Comparison of ENCODE assay signal across 8 mouse cellular contexts in the genomic region with DNA sequence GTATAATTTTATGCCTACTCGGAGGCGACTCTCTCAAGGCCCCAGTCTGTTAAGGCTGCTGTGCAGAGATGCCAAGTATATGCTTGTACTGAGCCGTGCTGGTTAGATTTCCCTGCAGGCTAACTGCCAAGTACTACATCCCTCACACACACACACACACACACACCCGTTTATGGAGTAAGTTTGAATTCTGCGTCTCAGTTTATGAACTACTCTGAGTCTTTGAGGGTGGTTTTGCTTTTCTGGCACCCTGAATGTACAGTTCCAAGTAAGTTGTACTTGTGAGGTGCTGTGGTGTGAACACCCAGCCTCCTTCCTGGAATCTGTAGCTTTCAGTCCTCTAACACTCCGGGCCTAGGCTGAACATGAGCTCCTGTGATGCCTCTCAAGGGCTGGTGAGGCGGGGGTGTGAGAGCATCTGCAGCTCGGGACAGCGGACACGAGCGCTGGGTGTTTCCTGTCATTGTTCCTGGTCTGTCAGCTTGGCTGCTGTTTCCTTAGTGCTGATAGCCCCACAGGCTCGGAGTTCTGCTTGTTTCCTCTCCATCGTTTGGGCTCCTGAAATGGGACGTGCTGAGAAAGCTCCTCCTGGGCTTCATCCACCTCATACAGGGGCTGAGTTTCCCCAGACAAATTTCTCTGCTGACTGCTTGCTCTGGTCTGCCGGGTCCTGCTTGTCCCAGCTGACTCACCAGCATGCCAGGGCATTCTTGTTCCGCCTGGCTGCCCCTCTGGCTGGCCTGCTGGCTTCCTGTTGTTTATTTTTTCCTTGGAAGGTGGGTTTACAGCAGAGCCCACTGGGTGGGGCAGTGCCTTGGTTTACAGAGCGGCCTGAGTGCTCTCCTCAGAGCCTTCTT. TPM values are rescaled to one million over a fixed set of nuclear protein-coding genes. Genes with fewer than 3 reads are reported as not detected.
DNase-seq lines count a peak whose midpoint lies in the region; ATAC-seq lines count a peak whose summit lies in the region.

No protein-coding gene starts in this region.

- H3K27ac ChIP-seq in midbrain, embryonic 13.5 days = 0 out of 2 replicates have a peak overlapping the region, but pooled peaks have one; percentile 25
- H3K27ac ChIP-seq in midbrain, embryonic 14.5 days (replicated peaks; ENCODE audit: low read depth, low read length) = no peak overlapping the region
- peak overlapping the region; percentile 65; the same call in 1 of the 2 replicates for H3K27ac ChIP-seq in limb, embryonic 13.5 days
- H3K27ac ChIP-seq in stomach, embryonic 14.5 days (ENCODE audit: low read length) = peak overlapping the region; percentile 58; the same call in 1 of the 2 replicates

- H3K9ac ChIP-seq in midbrain, embryonic 13.5 days (replicated peaks) = no peak overlapping the region
- no peak overlapping the region for H3K9ac ChIP-seq in midbrain, embryonic 14.5 days (replicated peaks; ENCODE audit: low read length)
- 0 out of 2 replicates have a peak overlapping the region, but pooled peaks have one; percentile 25 for H3K9ac ChIP-seq in limb, embryonic 13.5 days
- no peak overlapping the region for H3K9ac ChIP-seq in stomach, embryonic 14.5 days (replicated peaks; ENCODE audit: low read depth, low read length)

- no peaks in the 10 kb centered on the region for H3K27me3 ChIP-seq in midbrain, embryonic 13.5 days
- H3K27me3 ChIP-seq in midbrain, embryonic 14.5 days (ENCODE audit: control insufficient read depth, insufficient read depth, low read length) = no peaks in the 10 kb centered on the region
- H3K27me3 ChIP-seq in limb, embryonic 13.5 days = no peaks in the 10 kb centered on the region
- no peaks in the 10 kb centered on the region for H3K27me3 ChIP-seq in stomach, embryonic 14.5 days (ENCODE audit: control insufficient read depth, insufficient read depth, low read length)

- H3K4me2 ChIP-seq in midbrain, embryonic 13.5 days (replicated peaks) = no peak overlapping the region
- H3K4me2 ChIP-seq in midbrain, embryonic 14.5 days (ENCODE audit: low read length) = no peak overlapping the region
- H3K4me2 ChIP-seq in limb, embryonic 13.5 days (replicated peaks) = no peak overlapping the region
- no peak overlapping the region for H3K4me2 ChIP-seq in stomach, embryonic 14.5 days (replicated peaks; ENCODE audit: low read depth, low read length)

- ATAC-seq in midbrain, embryonic 13.5 days = no peak
- no peak for ATAC-seq in midbrain, embryonic 14.5 days (ENCODE audit: low FRiP score, low TSS enrichment)
- peak; percentile 41; the same call in 1 of the 2 replicates for ATAC-seq in limb, embryonic 13.5 days (ENCODE audit: low FRiP score, low read depth)
- no peak for ATAC-seq in stomach, embryonic 14.5 days (ENCODE audit: insufficient number of reproducible peaks, insufficient read depth, low FRiP score, low read depth)

- intact Hi-C loops in heart, postnatal 25 days (cut with DNase I) = no loop called here

- H3K4me3 ChIP-seq in midbrain, embryonic 13.5 days (replicated peaks) = no peak overlapping the region
- H3K4me3 ChIP-seq in midbrain, embryonic 14.5 days (replicated peaks; ENCODE audit: low read depth, low read length) = no peak overlapping the region
- H3K4me3 ChIP-seq in limb, embryonic 13.5 days = no peak overlapping the region
- no peak overlapping the region for H3K4me3 ChIP-seq in stomach, embryonic 14.5 days (ENCODE audit: low read depth, low read length)

- H3K9me3 ChIP-seq in midbrain, embryonic 13.5 days = no peaks in the 10 kb centered on the region
- no peaks in the 10 kb centered on the region for H3K9me3 ChIP-seq in midbrain, embryonic 14.5 days (ENCODE audit: control insufficient read depth, low read length)
- no peaks in the 10 kb centered on the region for H3K9me3 ChIP-seq in limb, embryonic 13.5 days
- no peaks in the 10 kb centered on the region for H3K9me3 ChIP-seq in stomach, embryonic 14.5 days (ENCODE audit: control insufficient read depth, low read depth, low read length)

- DNase-seq in adrenal gland, adult (ENCODE audit: inconsistent age in 2 of 2, low spot score in 1 of 2) = peak; percentile 47 to 64
- DNase-seq in adrenal gland, postnatal 4 days (ENCODE audit: low spot score in 2 of 2) = no peak
- DNase-seq in midbrain, embryonic 14.5 days = no peak
- DNase-seq in heart, postnatal 25 days (ENCODE audit: low spot score) = peak; percentile 58
- no peak for DNase-seq in cerebellum, postnatal 4 days (ENCODE audit: low spot score in 2 of 2)

- H3K36me3 ChIP-seq in midbrain, embryonic 13.5 days = peaks cover 70% of the 10 kb centered on the region
- H3K36me3 ChIP-seq in midbrain, embryonic 14.5 days (ENCODE audit: control insufficient read depth, insufficient read depth, low read length) = peaks cover 63% of the 10 kb centered on the region
- H3K36me3 ChIP-seq in limb, embryonic 13.5 days = peaks cover 70% of the 10 kb centered on the region
- H3K36me3 ChIP-seq in stomach, embryonic 14.5 days (ENCODE audit: control insufficient read depth, insufficient read depth, low read length) = peaks cover 50% of the 10 kb centered on the region

- H3K4me1 ChIP-seq in midbrain, embryonic 13.5 days (replicated peaks) = 0 out of 2 replicates have a peak, but pooled peaks cover 4% of the 10 kb centered on the region
- H3K4me1 ChIP-seq in midbrain, embryonic 14.5 days (ENCODE audit: control insufficient read depth, insufficient read depth, low read length) = no peaks in the 10 kb centered on the region
- H3K4me1 ChIP-seq in limb, embryonic 13.5 days = peaks cover 14% of the 10 kb centered on the region
- no peaks in the 10 kb centered on the region for H3K4me1 ChIP-seq in stomach, embryonic 14.5 days (ENCODE audit: control insufficient read depth, insufficient read depth, low read length)

- WGBS in midbrain, embryonic 13.5 days = 70% methylated on average over 17 of the region's 17 CpGs
- 71% methylated on average over 17 of the region's 17 CpGs for WGBS in midbrain, embryonic 14.5 days
- 64% methylated on average over 17 of the region's 17 CpGs for WGBS in limb, embryonic 13.5 days
- 58% methylated on average over 17 of the region's 17 CpGs for WGBS in stomach, embryonic 14.5 days

RNA-seq across cellular contexts. Expression of gene Gcn1l1, which starts 7.9 kb away (rescaled TPM):
- 10 to 100 TPM; 83.5 to 87.5 TPM for total RNA-seq in adrenal gland, postnatal 4 days (2021)
- 48.6 and 49.1 TPM in 2 replicates for polyA plus RNA-seq in midbrain, embryonic 13.5 days (2015; fragmentation: Nextera tagmentation; extraction: Ambion mirVana)
- polyA plus RNA-seq in midbrain, embryonic 14.5 days (2014; fragmentation: Nextera tagmentation; extraction: Ambion mirVana) = 40.5 and 51.2 TPM in 2 replicates
- total RNA-seq in heart, postnatal 25 days (2021) = 10 to 100 TPM; 38.4 to 42.8 TPM
- polyA plus RNA-seq in limb, embryonic 13.5 days (2015; fragmentation: Nextera tagmentation; extraction: Ambion mirVana) = 46.1 and 48.2 TPM in 2 replicates
- 42.3 TPM in 2 replicates for polyA plus RNA-seq in stomach, embryonic 14.5 days (2014; fragmentation: Nextera tagmentation; extraction: Ambion mirVana)

RNA-seq across cellular contexts. Expression of gene Rplp0, which starts 13.6 kb away (rescaled TPM):
- total RNA-seq in adrenal gland, postnatal 4 days (2021) = 1,000 to 10,000 TPM; 1,094 to 1,122 TPM
- 905 and 914 TPM in 2 replicates for polyA plus RNA-seq in midbrain, embryonic 13.5 days (2015; fragmentation: Nextera tagmentation; extraction: Ambion mirVana)
- 1,038 and 1,071 TPM in 2 replicates for polyA plus RNA-seq in midbrain, embryonic 14.5 days (2014; fragmentation: Nextera tagmentation; extraction: Ambion mirVana)
- total RNA-seq in heart, postnatal 25 days (2021) = 100 to 1,000 TPM; 651 to 667 TPM
- polyA plus RNA-seq in limb, embryonic 13.5 days (2015; fragmentation: Nextera tagmentation; extraction: Ambion mirVana) = 1,446 and 1,459 TPM in 2 replicates
- polyA plus RNA-seq in stomach, embryonic 14.5 days (2014; fragmentation: Nextera tagmentation; extraction: Ambion mirVana) = 1,866 and 1,880 TPM in 2 replicates

RNA-seq across cellular contexts. Expression of gene Rab35, which starts 58.8 kb away (rescaled TPM):
- 10 to 100 TPM; 65.0 to 65.5 TPM for total RNA-seq in adrenal gland, postnatal 4 days (2021)
- 13.1 and 16.8 TPM in 2 replicates for polyA plus RNA-seq in midbrain, embryonic 13.5 days (2015; fragmentation: Nextera tagmentation; extraction: Ambion mirVana)
- polyA plus RNA-seq in midbrain, embryonic 14.5 days (2014; fragmentation: Nextera tagmentation; extraction: Ambion mirVana) = 24.9 and 28.0 TPM in 2 replicates
- total RNA-seq in heart, postnatal 25 days (2021) = 10 to 100 TPM; 43.2 to 44.8 TPM
- 14.5 and 15.2 TPM in 2 replicates for polyA plus RNA-seq in limb, embryonic 13.5 days (2015; fragmentation: Nextera tagmentation; extraction: Ambion mirVana)
- polyA plus RNA-seq in stomach, embryonic 14.5 days (2014; fragmentation: Nextera tagmentation; extraction: Ambion mirVana) = 12.7 and 14.7 TPM in 2 replicates

Comparison
In these comparisons a context has a peak if more than half of its experiments do, and no peak if none do; other contexts are left out.
1. DNase-seq: peak in adrenal gland, adult (2 of 2) and heart, postnatal 25 days (single experiment); none in adrenal gland, postnatal 4 days (0 of 2), midbrain, embryonic 14.5 days (single experiment) and cerebellum, postnatal 4 days (0 of 2).